Mouse (Mus musculus): ENCODE results near the gene Pik3r6.

Gene Pik3r6

DNA sequence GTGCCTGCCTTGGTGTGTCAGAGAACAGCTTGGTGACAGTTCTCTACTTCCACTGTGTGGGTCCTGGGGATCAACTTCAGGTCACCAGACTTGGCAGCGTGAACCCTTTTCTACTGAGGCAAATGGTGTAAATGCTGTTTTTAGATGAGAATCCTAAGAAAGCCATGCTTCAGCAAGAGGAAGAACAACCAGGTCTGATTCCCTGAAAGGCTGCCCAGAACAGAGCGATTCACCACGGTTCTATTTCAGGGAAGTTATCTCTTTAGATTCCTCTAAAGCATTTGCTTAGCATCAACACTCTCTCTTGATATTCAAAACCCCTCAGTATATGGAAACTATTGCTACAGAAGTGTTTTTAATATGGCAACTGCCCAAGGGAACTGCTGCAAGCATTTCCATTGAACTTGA lies 24.2 kb upstream of the Pik3r6 start:
- no peak for DNase-seq (ENCODE audit: low read depth, low spot score)
- Histone ChIP-seq H3K27me3 (ENCODE audit: control insufficient read depth, insufficient read depth, low read length, poor library complexity, severe bottlenecking) (no peaks in the 10 kb centered on the region), H3K36me3 (ENCODE audit: control insufficient read depth, insufficient read depth, low read length, poor library complexity, severe bottlenecking) (peaks cover 2% of the 10 kb centered on the region; the same call in 1 of the 2 replicates)

DNA sequence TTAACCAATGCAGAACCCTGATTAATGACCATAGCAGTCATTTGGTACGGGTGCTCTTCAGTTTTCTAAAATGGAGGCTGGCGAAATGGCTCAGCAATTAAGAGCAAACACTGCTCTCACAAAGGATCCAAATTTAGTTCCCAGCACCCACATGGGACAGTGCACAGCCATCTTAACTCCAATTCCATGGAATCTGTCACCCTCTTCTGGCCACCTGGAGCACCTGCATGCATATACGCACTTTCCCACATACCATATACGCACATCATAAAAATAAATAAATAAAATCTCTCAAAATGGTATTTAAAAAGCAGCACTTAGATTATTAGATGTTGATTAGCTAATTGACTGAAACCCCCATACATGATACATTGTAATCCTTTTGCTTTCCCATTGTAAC lies 22.2 kb upstream of the Pik3r6 start:
- Histone ChIP-seq H3K36me3 (ENCODE audit: control insufficient read depth, insufficient read depth, low read length, poor library complexity, severe bottlenecking) (no peaks in the 10 kb centered on the region; the same call in 1 of the 2 replicates), H3K27me3 (ENCODE audit: control insufficient read depth, insufficient read depth, low read length, poor library complexity, severe bottlenecking) (no peaks in the 10 kb centered on the region)
- DNase-seq (ENCODE audit: low read depth, low spot score): no peak

GRCm38 (mm10) chr11:68482001-68482400 lies 20.8 kb upstream of the Pik3r6 start:
- Histone ChIP-seq H3K27me3 (ENCODE audit: control insufficient read depth, insufficient read depth, low read length, poor library complexity, severe bottlenecking) (no peaks in the 10 kb centered on the region), H3K36me3 (ENCODE audit: control insufficient read depth, insufficient read depth, low read length, poor library complexity, severe bottlenecking) (no peaks in the 10 kb centered on the region; the same call in 1 of the 2 replicates)
- DNase-seq (ENCODE audit: low read depth, low spot score): no peak

GRCm38 (mm10) chr11:68483213-68483612 lies 19.6 kb upstream of the Pik3r6 start:
- H3K36me3 ChIP-seq (ENCODE audit: control insufficient read depth, insufficient read depth, low read length, poor library complexity, severe bottlenecking): peaks cover 5% of the 10 kb centered on the region
- no peak for DNase-seq (ENCODE audit: low read depth, low spot score)

GRCm38 (mm10) chr11:68484431-68484830 lies 18.4 kb upstream of the Pik3r6 start:
- DNase-seq (ENCODE audit: low read depth, low spot score): no peak
- H3K36me3 ChIP-seq (ENCODE audit: control insufficient read depth, insufficient read depth, low read length, poor library complexity, severe bottlenecking): peaks cover 5% of the 10 kb centered on the region; the same call in 1 of the 2 replicates

More at GRCm38 (mm10) chr11:68483213-68483612, 19.6 kb upstream of the Pik3r6 start:
- no peaks in the 10 kb centered on the region for H3K27me3 ChIP-seq (ENCODE audit: control insufficient read depth, insufficient read depth, low read length, poor library complexity, severe bottlenecking)

DNA sequence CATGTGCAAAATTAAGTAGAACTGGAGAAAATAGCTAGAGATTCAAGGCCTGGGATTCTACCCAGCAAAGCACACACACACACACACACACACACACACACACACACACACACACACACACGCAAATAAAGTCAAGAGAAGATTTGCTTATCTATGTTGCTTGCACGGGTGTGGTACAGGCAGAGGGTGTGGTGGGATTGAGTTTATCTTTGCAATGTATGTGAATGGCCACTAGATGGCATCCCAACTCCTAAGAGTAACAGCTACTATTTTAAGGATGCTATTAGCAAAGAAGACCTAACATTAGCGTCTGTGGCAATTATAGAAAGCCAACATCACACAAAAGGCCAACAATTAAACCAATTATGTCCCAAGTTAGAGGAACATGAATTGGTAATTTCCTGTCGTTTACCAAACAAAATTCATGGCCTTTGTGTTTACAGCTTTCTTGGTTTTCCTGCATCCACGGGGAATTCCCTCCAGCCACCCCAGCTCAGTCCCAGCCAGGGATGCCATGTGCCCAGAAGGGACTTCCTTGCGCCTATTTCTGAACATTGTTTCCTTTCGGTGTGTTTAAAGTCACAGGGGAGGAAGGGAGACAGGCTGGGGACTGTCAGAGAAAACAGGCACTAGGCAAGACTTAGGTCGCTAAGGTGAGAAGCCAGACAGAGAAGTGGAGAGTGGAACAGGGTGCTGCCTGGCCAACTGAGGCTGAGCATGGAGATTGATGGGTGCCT lies 17.4 kb upstream of the Pik3r6 start:
- Histone ChIP-seq H3K27me3 (ENCODE audit: control insufficient read depth, insufficient read depth, low read length, poor library complexity, severe bottlenecking) (no peaks in the 10 kb centered on the region), H3K36me3 (ENCODE audit: control insufficient read depth, insufficient read depth, low read length, poor library complexity, severe bottlenecking) (peaks cover 5% of the 10 kb centered on the region; the same call in 1 of the 2 replicates)
- DNase-seq (ENCODE audit: low read depth, low spot score): peak; percentile 78

More at GRCm38 (mm10) chr11:68484431-68484830, 18.4 kb upstream of the Pik3r6 start:
- no peaks in the 10 kb centered on the region for H3K27me3 ChIP-seq (ENCODE audit: control insufficient read depth, insufficient read depth, low read length, poor library complexity, severe bottlenecking)

- H3K36me3 ChIP-seq (ENCODE audit: control insufficient read depth, insufficient read depth, low read length, poor library complexity, severe bottlenecking): peaks cover 5% of the 10 kb centered on the region; the same call in 1 of the 2 replicates
- no peak for DNase-seq (ENCODE audit: low read depth, low spot score)
- H3K27me3 ChIP-seq (ENCODE audit: control insufficient read depth, insufficient read depth, low read length, poor library complexity, severe bottlenecking): no peaks in the 10 kb centered on the region
Measured at GRCm38 (mm10) chr11:68486093-68486492, 16.7 kb upstream of the Pik3r6 start.

GRCm38 (mm10) chr11:68487720-68488119 lies 15.1 kb upstream of the Pik3r6 start:
- DNase-seq (ENCODE audit: low read depth, low spot score): no peak
- peaks cover 5% of the 10 kb centered on the region; the same call in 1 of the 2 replicates for H3K36me3 ChIP-seq (ENCODE audit: control insufficient read depth, insufficient read depth, low read length, poor library complexity, severe bottlenecking)
- H3K27me3 ChIP-seq (ENCODE audit: control insufficient read depth, insufficient read depth, low read length, poor library complexity, severe bottlenecking): no peaks in the 10 kb centered on the region

DNA sequence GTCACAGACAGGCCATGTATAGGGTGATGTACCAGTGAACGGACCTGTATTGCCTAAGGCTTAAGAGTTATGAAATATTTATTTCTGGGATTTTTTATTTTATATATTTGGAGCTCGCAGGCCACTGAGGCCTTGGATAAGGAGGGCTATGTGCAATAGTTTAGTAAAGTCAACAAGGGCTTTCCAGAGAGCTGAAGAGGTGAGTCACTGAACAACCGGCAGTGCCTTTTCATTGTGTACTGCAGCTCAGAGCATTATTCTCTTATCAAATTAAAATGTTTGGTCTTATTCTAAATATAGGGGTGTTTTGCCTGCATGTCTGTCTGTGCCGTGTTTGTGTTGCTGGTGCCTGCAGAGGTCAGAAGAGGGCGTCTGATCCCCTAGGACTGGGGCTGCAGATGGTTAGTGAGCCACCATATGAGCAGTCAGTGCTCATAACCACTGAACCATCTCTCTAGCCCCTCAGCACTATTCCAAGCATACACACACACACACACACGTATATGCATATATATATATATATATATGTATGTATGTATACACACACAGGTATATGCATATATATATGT lies 14.5 kb upstream of the Pik3r6 start:
- DNase-seq (ENCODE audit: low read depth, low spot score): no peak
- H3K36me3 ChIP-seq (ENCODE audit: control insufficient read depth, insufficient read depth, low read length, poor library complexity, severe bottlenecking): peaks cover 5% of the 10 kb centered on the region
- H3K27me3 ChIP-seq (ENCODE audit: control insufficient read depth, insufficient read depth, low read length, poor library complexity, severe bottlenecking): no peaks in the 10 kb centered on the region

DNA sequence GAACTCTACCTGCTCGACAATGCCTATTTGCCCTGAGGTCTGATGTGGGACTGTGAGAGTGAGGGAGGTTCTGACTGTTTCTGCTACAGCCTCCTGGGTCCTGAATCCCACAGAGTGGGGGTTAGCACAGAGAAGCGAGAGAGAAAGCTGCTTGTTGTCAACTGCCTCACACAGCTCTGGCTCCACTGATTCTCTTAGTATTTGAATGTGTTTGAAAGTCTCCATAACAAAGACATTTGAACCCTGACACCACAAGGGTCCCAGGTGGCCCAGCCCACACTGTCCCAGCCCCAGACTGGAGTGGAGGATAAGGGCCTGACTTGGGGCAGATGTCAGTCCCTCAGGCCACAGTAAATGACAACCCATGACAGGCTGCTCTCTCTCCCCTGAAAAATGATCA lies 13.6 kb upstream of the Pik3r6 start:
- DNase-seq (ENCODE audit: low read depth, low spot score): no peak

DNA sequence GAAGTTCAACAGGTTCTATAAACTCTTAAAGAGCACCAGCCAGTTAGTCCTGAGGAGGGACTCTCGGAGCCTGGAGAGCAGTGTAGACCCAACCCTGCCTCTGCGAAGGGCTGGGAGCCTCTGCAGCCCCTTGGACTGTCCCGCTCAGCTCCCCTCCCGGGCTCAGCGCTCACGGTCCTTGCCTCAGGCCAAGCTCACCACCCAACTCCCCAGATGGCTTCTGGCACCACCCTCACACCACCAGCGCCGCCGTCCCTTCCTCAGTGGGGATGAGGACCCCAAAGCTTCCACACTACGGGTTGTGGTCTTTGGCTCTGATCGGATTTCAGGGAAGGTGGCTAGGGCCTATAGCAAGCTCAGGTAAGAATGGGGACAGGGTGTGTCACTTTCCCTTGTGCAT lies 10.2 kb upstream of the Pik3r6 start:
- Histone ChIP-seq H3K27me3 (ENCODE audit: control insufficient read depth, insufficient read depth, low read length, poor library complexity, severe bottlenecking) (no peaks in the 10 kb centered on the region), H3K36me3 (ENCODE audit: control insufficient read depth, insufficient read depth, low read length, poor library complexity, severe bottlenecking) (peaks cover 4% of the 10 kb centered on the region)
- no peak for DNase-seq (ENCODE audit: low read depth, low spot score)

More for the DNA sequence above, 13.6 kb upstream of the Pik3r6 start:
- no peaks in the 10 kb centered on the region for H3K27me3 ChIP-seq (ENCODE audit: control insufficient read depth, insufficient read depth, low read length, poor library complexity, severe bottlenecking)
- H3K36me3 ChIP-seq (ENCODE audit: control insufficient read depth, insufficient read depth, low read length, poor library complexity, severe bottlenecking): peaks cover 5% of the 10 kb centered on the region

DNA sequence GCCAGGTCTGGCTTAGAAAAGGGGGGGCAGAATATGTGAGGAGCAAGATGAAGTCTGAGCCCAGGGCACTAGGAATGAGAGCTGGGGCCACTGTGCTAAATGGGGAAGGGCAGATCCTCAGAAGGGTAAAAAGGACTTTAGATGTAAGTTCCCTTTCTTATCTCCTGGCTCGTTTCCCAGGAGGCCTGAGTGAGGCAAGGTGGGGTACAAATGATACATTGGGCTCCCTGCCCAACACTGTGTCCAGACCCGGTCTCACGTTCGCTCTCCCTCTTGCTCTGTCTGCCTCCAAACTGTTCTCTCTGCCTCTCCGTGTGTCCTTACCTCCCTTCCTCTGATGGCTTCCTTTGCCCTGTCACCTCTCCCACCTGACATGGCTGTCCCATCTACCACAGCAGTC lies 9.1 kb upstream of the Pik3r6 start:
- DNase-seq (ENCODE audit: low read depth, low spot score): no peak
- Histone ChIP-seq H3K27me3 (ENCODE audit: control insufficient read depth, insufficient read depth, low read length, poor library complexity, severe bottlenecking) (no peaks in the 10 kb centered on the region), H3K36me3 (ENCODE audit: control insufficient read depth, insufficient read depth, low read length, poor library complexity, severe bottlenecking) (peaks cover 2% of the 10 kb centered on the region)

- Histone ChIP-seq H3K36me3 (ENCODE audit: control insufficient read depth, insufficient read depth, low read length, poor library complexity, severe bottlenecking) (peaks cover 2% of the 10 kb centered on the region), H3K27me3 (ENCODE audit: control insufficient read depth, insufficient read depth, low read length, poor library complexity, severe bottlenecking) (no peaks in the 10 kb centered on the region)
- DNase-seq (ENCODE audit: low read depth, low spot score): no peak
Measured at GRCm38 (mm10) chr11:68497081-68497480, 5.7 kb upstream of the Pik3r6 start.

GRCm38 (mm10) chr11:68498517-68498916 lies 4.3 kb upstream of the Pik3r6 start:
- DNase-seq (ENCODE audit: low read depth, low spot score): peak; percentile 94
- H3K27me3 ChIP-seq (ENCODE audit: control insufficient read depth, insufficient read depth, low read length, poor library complexity, severe bottlenecking): no peaks in the 10 kb centered on the region
- H3K36me3 ChIP-seq (ENCODE audit: control insufficient read depth, insufficient read depth, low read length, poor library complexity, severe bottlenecking): peaks cover 2% of the 10 kb centered on the region

GRCm38 (mm10) chr11:68498999-68499699 lies 3.7 kb upstream of the Pik3r6 start:
- H3K27me3 ChIP-seq (ENCODE audit: control insufficient read depth, insufficient read depth, low read length, poor library complexity, severe bottlenecking): no peaks in the 10 kb centered on the region
- DNase-seq (ENCODE audit: low read depth, low spot score): peak; percentile 66
- H3K36me3 ChIP-seq (ENCODE audit: control insufficient read depth, insufficient read depth, low read length, poor library complexity, severe bottlenecking): peaks cover 2% of the 10 kb centered on the region
